In genomic region chr1:97938053-97938452, GRCm38 (mm10) we compare ENCODE assay signal across 18 mouse cellular contexts.
DNase-seq lines count a peak whose midpoint lies in the region; ATAC-seq and TF ChIP-seq lines count a peak whose summit lies in the region.
"Had no signal": no experiment of that assay in that cellular context is flagged by ENCODE, and none has a peak within 500 bp of the region (broad histone marks: within the 10 kb centered on the region; RNA-seq: fewer than 3 reads in every experiment).

No protein-coding gene starts in this region.

- no peaks in the 10 kb centered on the region for H3K9me3 ChIP-seq in hindbrain, embryonic 14.5 days (ENCODE audit: control insufficient read depth, low read length)
- H3K9me3 ChIP-seq in hindbrain, embryonic 13.5 days, result no peaks in the 10 kb centered on the region
- H3K9me3 ChIP-seq in lung, postnatal 0 days (ENCODE audit: low read length), result no peaks in the 10 kb centered on the region
- no peaks in the 10 kb centered on the region for H3K9me3 ChIP-seq in forebrain, embryonic 16.5 days (ENCODE audit: control insufficient read depth, low read length)
- H3K9me3 ChIP-seq: heart, embryonic 10.5 days; liver, embryonic 15.5 days; neural tube, embryonic 12.5 days had no signal

- no peak overlapping the region for H3K4me2 ChIP-seq in hindbrain, embryonic 14.5 days (replicated peaks)
- no peak overlapping the region for H3K4me2 ChIP-seq in hindbrain, embryonic 13.5 days
- no peak overlapping the region for H3K4me2 ChIP-seq in lung, postnatal 0 days (replicated peaks; ENCODE audit: low read depth, low read length)
- H3K4me2 ChIP-seq in forebrain, embryonic 16.5 days (ENCODE audit: low read length), result no peak overlapping the region
- H3K4me2 ChIP-seq: liver, embryonic 15.5 days; neural tube, embryonic 12.5 days had no signal

- no peak overlapping the region for H3K4me3 ChIP-seq in hindbrain, embryonic 14.5 days (replicated peaks; ENCODE audit: low read length)
- no peak overlapping the region for H3K4me3 ChIP-seq in hindbrain, embryonic 13.5 days
- no peak overlapping the region for H3K4me3 ChIP-seq in lung, postnatal 0 days (ENCODE audit: low read depth, low read length)
- H3K4me3 ChIP-seq in forebrain, embryonic 16.5 days (replicated peaks; ENCODE audit: low read length), result no peak overlapping the region
- H3K4me3 ChIP-seq: heart, embryonic 10.5 days; liver, embryonic 15.5 days; neural tube, embryonic 12.5 days had no signal

- no peak for TF ChIP-seq CTCF in lung, postnatal 0 days (IDR thresholded peaks at IDR 0.05)
- TF ChIP-seq CTCF in brain, embryonic 14.5 days (IDR thresholded peaks at IDR 0.05; ENCODE audit: borderline replicate concordance, extremely low read depth, insufficient read depth, insufficient read length), result no peak

- no peaks in the 10 kb centered on the region for H3K36me3 ChIP-seq in hindbrain, embryonic 14.5 days (replicated peaks; ENCODE audit: control insufficient read depth, insufficient read depth)
- no peaks in the 10 kb centered on the region for H3K36me3 ChIP-seq in hindbrain, embryonic 13.5 days
- no peaks in the 10 kb centered on the region for H3K36me3 ChIP-seq in lung, postnatal 0 days (ENCODE audit: insufficient read depth, low read length)
- no peaks in the 10 kb centered on the region; the same call in 1 of the 2 replicates for H3K36me3 ChIP-seq in forebrain, embryonic 16.5 days (ENCODE audit: control insufficient read depth, insufficient read depth)
- H3K36me3 ChIP-seq: liver, embryonic 15.5 days; neural tube, embryonic 12.5 days had no signal

- 0 out of 2 replicates have a peak, but pooled peaks cover 9% of the 10 kb centered on the region for H3K4me1 ChIP-seq in hindbrain, embryonic 14.5 days (replicated peaks; ENCODE audit: control insufficient read depth, insufficient read depth, low read length)
- peaks cover 15% of the 10 kb centered on the region for H3K4me1 ChIP-seq in hindbrain, embryonic 13.5 days (replicated peaks)
- no peaks in the 10 kb centered on the region for H3K4me1 ChIP-seq in lung, postnatal 0 days (ENCODE audit: insufficient read depth, low read depth, low read length)
- H3K4me1 ChIP-seq in forebrain, embryonic 16.5 days (replicated peaks; ENCODE audit: control insufficient read depth, insufficient read depth, low read length), result peaks cover 3% of the 10 kb centered on the region; the same call in 1 of the 2 replicates
- H3K4me1 ChIP-seq: heart, embryonic 10.5 days; liver, embryonic 15.5 days; neural tube, embryonic 12.5 days had no signal

- no peak for DNase-seq in hindbrain, embryonic 14.5 days (ENCODE audit: low spot score)
- DNase-seq in lung, postnatal 0 days (ENCODE audit: low spot score), result peak; percentile 22
- no peak for DNase-seq in lung, postnatal 14 days
- DNase-seq in brain, embryonic 14.5 days (ENCODE audit: low read depth), result peak; percentile 78
- DNase-seq in B cell, adult 2 months, result no peak
- no peak for DNase-seq in T-cell, adult 2 months (ENCODE audit: low spot score)
- DNase-seq: cerebellum, postnatal 36 days; gastrocnemius, postnatal 36 days; heart, postnatal 14 days; kidney, adult 8-10 months; right cerebral cortex, postnatal 14 days; thymus, postnatal 36 days had no signal

- 0 out of 2 replicates have a peak overlapping the region, but pooled peaks have one; percentile 0 for H3K27ac ChIP-seq in hindbrain, embryonic 14.5 days
- H3K27ac ChIP-seq in hindbrain, embryonic 13.5 days, result no peak overlapping the region
- no peak overlapping the region for H3K27ac ChIP-seq in lung, postnatal 0 days (ENCODE audit: low read length)
- peak overlapping the region; percentile 41 for H3K27ac ChIP-seq in forebrain, embryonic 16.5 days (ENCODE audit: low read length)
- H3K27ac ChIP-seq: heart, embryonic 10.5 days; liver, embryonic 15.5 days; macrophage; neural tube, embryonic 12.5 days had no signal

- H3K27me3 ChIP-seq in hindbrain, embryonic 14.5 days (ENCODE audit: control insufficient read depth, insufficient read depth, low read length), result no peaks in the 10 kb centered on the region
- H3K27me3 ChIP-seq in hindbrain, embryonic 13.5 days, result no peaks in the 10 kb centered on the region
- H3K27me3 ChIP-seq in lung, postnatal 0 days (replicated peaks; ENCODE audit: insufficient read depth, low read length), result no peaks in the 10 kb centered on the region
- H3K27me3 ChIP-seq in forebrain, embryonic 16.5 days (replicated peaks; ENCODE audit: control insufficient read depth, insufficient read depth, low read length), result no peaks in the 10 kb centered on the region
- H3K27me3 ChIP-seq: liver, embryonic 15.5 days; neural tube, embryonic 12.5 days had no signal

- ATAC-seq in hindbrain, embryonic 14.5 days (ENCODE audit: low FRiP score), result no peak
- no peak for ATAC-seq in hindbrain, embryonic 13.5 days (ENCODE audit: low FRiP score)
- no peak for ATAC-seq in lung, postnatal 0 days
- peak; percentile 88 for ATAC-seq in forebrain, embryonic 16.5 days

- H3K9ac ChIP-seq in hindbrain, embryonic 14.5 days, result no peak overlapping the region
- no peak overlapping the region for H3K9ac ChIP-seq in hindbrain, embryonic 13.5 days
- no peak overlapping the region for H3K9ac ChIP-seq in lung, postnatal 0 days (replicated peaks; ENCODE audit: low read depth)
- H3K9ac ChIP-seq in forebrain, embryonic 16.5 days (replicated peaks; ENCODE audit: low read depth, low read length), result no peak overlapping the region
- H3K9ac ChIP-seq: liver, embryonic 15.5 days; neural tube, embryonic 12.5 days had no signal

- 54% methylated on average over 3 of the region's 3 CpGs for WGBS in hindbrain, embryonic 14.5 days
- 60% methylated on average over 3 of the region's 3 CpGs for WGBS in hindbrain, embryonic 13.5 days
- 36% methylated on average over 3 of the region's 3 CpGs for WGBS in lung, postnatal 0 days
- 36% methylated on average over 3 of the region's 3 CpGs for WGBS in forebrain, embryonic 16.5 days

- TF ChIP-seq POLR2A in brain, embryonic 14.5 days (IDR thresholded peaks at IDR 0.05; ENCODE audit: borderline replicate concordance, extremely low read depth, insufficient read depth, insufficient read length, poor library complexity, severe bottlenecking), result no peak

- no peak for TF ChIP-seq EP300 in lung, postnatal 0 days (IDR thresholded peaks at IDR 0.05)

Comparison
In these comparisons a context has a peak if more than half of its experiments do, and no peak if none do; other contexts are left out.
1. DNase-seq: peak in lung, postnatal 0 days (single experiment) and brain, embryonic 14.5 days (single experiment); none in hindbrain, embryonic 14.5 days (single experiment), lung, postnatal 14 days (single experiment), B cell, adult 2 months (0 of 2) and T-cell, adult 2 months (single experiment).
2. H3K27ac ChIP-seq: peak in hindbrain, embryonic 14.5 days (single experiment) and forebrain, embryonic 16.5 days (single experiment); none in hindbrain, embryonic 13.5 days (single experiment) and lung, postnatal 0 days (single experiment).